Mouse (Mus musculus) midbrain, embryonic 11.5 days (tissue): ENCODE data around the gene Sptssa. TPM values are rescaled to one million over a fixed set of nuclear protein-coding genes. Genes with fewer than 3 reads are reported as not detected.
A peak's percentile ranks its signal among the peaks of the same experiment; 100 is the strongest.

ENCODE experiments used
- ATAC-seq: fragments of 200-750 bp; cut with Nextera tagmentation; 2 replicates; pipeline ENCODE4 v1.8.0; 2017; ENCODE audit warnings: moderate TSS enrichment, moderate library complexity; ENCODE audit not compliant: low FRiP score
- DNase-seq: peaks from one replicate; pipeline ENCODE4 v3.0.0; 2015; ENCODE audit warnings: low spot score; ENCODE audit errors: missing footprints
- H3K27ac ChIP-seq: fragments of 300-500 bp; sonication (generic); 2 replicates; pipeline ENCODE4 v1.5.1; 2014; ENCODE audit warnings: low read depth, low read length
- H3K27me3 ChIP-seq: fragments of 300-500 bp; sonication (generic); 2 replicates; pipeline ENCODE4 v1.6.1; 2014; ENCODE audit warnings: mild to moderate bottlenecking, low read length, moderate library complexity, mixed read lengths; ENCODE audit not compliant: control insufficient read depth, insufficient read depth
- H3K36me3 ChIP-seq: fragments of 300-500 bp; sonication (generic); 2 replicates; pipeline ENCODE4 v1.6.1; 2014; ENCODE audit warnings: mild to moderate bottlenecking, low read length, moderate library complexity, mixed read lengths; ENCODE audit not compliant: control insufficient read depth, insufficient read depth
- H3K4me1 ChIP-seq: fragments of 300-500 bp; sonication (generic); 2 replicates; pipeline ENCODE4 v1.6.1; 2014; ENCODE audit warnings: low read length; ENCODE audit not compliant: control insufficient read depth, insufficient read depth
- H3K4me2 ChIP-seq: fragments of 300-500 bp; sonication (generic); 2 replicates; pipeline ENCODE4 v1.6.1; 2014; ENCODE audit warnings: mild to moderate bottlenecking, moderate library complexity
- H3K4me3 ChIP-seq: fragments of 300-500 bp; sonication (generic); 2 replicates; pipeline ENCODE4 v1.5.1; 2014; ENCODE audit warnings: low read depth, low read length
- H3K9ac ChIP-seq: fragments of 300-500 bp; sonication (generic); 2 replicates; pipeline ENCODE4 v1.6.1; 2014; ENCODE audit warnings: low read length
- H3K9me3 ChIP-seq: fragments of 300-500 bp; sonication (generic); 2 replicates; pipeline ENCODE4 v1.6.1; 2016; ENCODE audit warnings: low read length; ENCODE audit not compliant: control insufficient read depth
- WGBS: fragments of 180-500 bp; shearing (Covaris S2); extraction: QIAGEN DNeasy Blood & Tissue Kit; methylation state at CpG from one replicate; pipeline ENCODE4 v1.1.7; 2014; 5-methylcytosine and 5-hydroxymethylcytosine counted together
- polyA plus RNA-seq: library from polyadenylated mRNA; unstranded; fragments of >200 nt; fragmentation: Nextera tagmentation; extraction: Ambion mirVana; gene quantifications from 2 replicates; pipeline ENCODE4 v1.2.1, GENCODE M21; 2014

Sptssa gene
- polyA plus RNA-seq, 1 experiment from 2014 or later: 213 TPM

- H3K9ac ChIP-seq: no peak overlapping the region
- WGBS: 95% methylated on average over 5 of the region's 5 CpGs
- no peak overlapping the region for H3K27ac ChIP-seq
- no peak for DNase-seq
- no peak for ATAC-seq
- no peaks in the 10 kb centered on the region for H3K9me3 ChIP-seq
- H3K27me3 ChIP-seq: no peaks in the 10 kb centered on the region
- H3K4me3 ChIP-seq: no peak overlapping the region
- H3K4me1 ChIP-seq: peaks cover 11% of the 10 kb centered on the region
- H3K4me2 ChIP-seq: no peak overlapping the region
- H3K36me3 ChIP-seq: no peaks in the 10 kb centered on the region
Observed at GRCm38 (mm10) chr12:54657951-54658350, 1.6 kb upstream of the Sptssa start.

- WGBS: 68% methylated on average over 2 of the region's 2 CpGs
- ATAC-seq: no peak
- Histone ChIP-seq H3K27me3 (no peaks in the 10 kb centered on the region), H3K4me1 (peaks cover 11% of the 10 kb centered on the region), H3K4me3 (no peak overlapping the region), H3K4me2 (peak overlapping the region; percentile 45; the same call in 1 of the 2 replicates), H3K9me3 (no peaks in the 10 kb centered on the region), H3K36me3 (no peaks in the 10 kb centered on the region), H3K27ac (no peak overlapping the region), H3K9ac (peak overlapping the region; percentile 85; the same call in 1 of the 2 replicates)
- DNase-seq: no peak
Observed at GRCm38 (mm10) chr12:54657226-54657625, 853 bp upstream of the Sptssa start.

- Histone ChIP-seq H3K4me1 (peaks cover 11% of the 10 kb centered on the region), H3K36me3 (no peaks in the 10 kb centered on the region), H3K4me2 (peak overlapping the region; percentile 45), H3K27me3 (no peaks in the 10 kb centered on the region), H3K9me3 (no peaks in the 10 kb centered on the region), H3K4me3 (peak overlapping the region; percentile 77), H3K9ac (peak overlapping the region; percentile 85), H3K27ac (peak overlapping the region; percentile 56)
- DNase-seq (no peak), ATAC-seq (no peak)
- WGBS: under 1% methylated on average over 22 of the region's 22 CpGs
Observed at GRCm38 (mm10) chr12:54656039-54656395, 356 bp downstream of the Sptssa start.

GRCm38 (mm10) chr12:54655292-54656038 is 908 bp downstream of the Sptssa start:
- Histone ChIP-seq H3K27me3 (no peaks in the 10 kb centered on the region), H3K36me3 (no peaks in the 10 kb centered on the region), H3K4me1 (peaks cover 11% of the 10 kb centered on the region), H3K4me3 (peak overlapping the region; percentile 77), H3K4me2 (peak overlapping the region; percentile 45), H3K27ac (peak overlapping the region; percentile 56; the same call in 1 of the 2 replicates), H3K9ac (peak overlapping the region; percentile 85), H3K9me3 (no peaks in the 10 kb centered on the region)
- no peak for ATAC-seq
- peak; percentile 90 for DNase-seq
- WGBS: 33% methylated on average over 16 of the region's 16 CpGs

- H3K4me3 ChIP-seq: no peak overlapping the region
- no peaks in the 10 kb centered on the region for H3K9me3 ChIP-seq
- H3K27me3 ChIP-seq: no peaks in the 10 kb centered on the region
- ATAC-seq (no peak), DNase-seq (no peak)
- 88% methylated on average over 1 of the region's 1 CpGs for WGBS
- H3K36me3 ChIP-seq: no peaks in the 10 kb centered on the region
- H3K9ac ChIP-seq: no peak overlapping the region
- no peak overlapping the region for H3K27ac ChIP-seq
- H3K4me2 ChIP-seq: peak overlapping the region; percentile 45
- peaks cover 11% of the 10 kb centered on the region for H3K4me1 ChIP-seq
Observed at GRCm38 (mm10) chr12:54654741-54655140, 1.6 kb downstream of the Sptssa start.

GRCm38 (mm10) chr12:54654141-54654540 is 2.2 kb downstream of the Sptssa start:
- Histone ChIP-seq H3K4me3 (no peak overlapping the region), H3K9ac (no peak overlapping the region), H3K9me3 (no peaks in the 10 kb centered on the region), H3K4me1 (peaks cover 11% of the 10 kb centered on the region), H3K36me3 (no peaks in the 10 kb centered on the region), H3K27ac (no peak overlapping the region), H3K27me3 (no peaks in the 10 kb centered on the region), H3K4me2 (no peak overlapping the region)
- ATAC-seq: no peak
- DNase-seq: no peak
- 98% methylated on average over 4 of the region's 4 CpGs for WGBS

GRCm38 (mm10) chr12:54652346-54652745 is 4.0 kb downstream of the Sptssa start:
- no peak for DNase-seq
- 87% methylated on average over 12 of the region's 12 CpGs for WGBS
- ATAC-seq: no peak
- H3K4me3 ChIP-seq: no peak overlapping the region
- no peak overlapping the region for H3K9ac ChIP-seq
- H3K4me1 ChIP-seq: peaks cover 11% of the 10 kb centered on the region
- no peak overlapping the region for H3K27ac ChIP-seq
- H3K9me3 ChIP-seq: no peaks in the 10 kb centered on the region
- no peak overlapping the region for H3K4me2 ChIP-seq
- no peaks in the 10 kb centered on the region for H3K27me3 ChIP-seq
- H3K36me3 ChIP-seq: no peaks in the 10 kb centered on the region

- peaks cover 9% of the 10 kb centered on the region for H3K4me1 ChIP-seq
- no peaks in the 10 kb centered on the region for H3K36me3 ChIP-seq
- H3K4me2 ChIP-seq: no peak overlapping the region
- H3K4me3 ChIP-seq: no peak overlapping the region
- no peaks in the 10 kb centered on the region for H3K9me3 ChIP-seq
- no peak overlapping the region for H3K27ac ChIP-seq
- H3K27me3 ChIP-seq: no peaks in the 10 kb centered on the region
- WGBS: 84% methylated on average over 8 of the region's 8 CpGs
- ATAC-seq: no peak
- DNase-seq: no peak
- H3K9ac ChIP-seq: no peak overlapping the region
Observed at GRCm38 (mm10) chr12:54651820-54652219, 4.6 kb downstream of the Sptssa start.

GRCm38 (mm10) chr12:54651158-54651557 is 5.2 kb downstream of the Sptssa start:
- DNase-seq: no peak
- H3K27me3 ChIP-seq: no peaks in the 10 kb centered on the region
- no peak overlapping the region for H3K4me2 ChIP-seq
- peaks cover 8% of the 10 kb centered on the region for H3K4me1 ChIP-seq
- no peaks in the 10 kb centered on the region for H3K9me3 ChIP-seq
- H3K4me3 ChIP-seq: no peak overlapping the region
- H3K36me3 ChIP-seq: no peaks in the 10 kb centered on the region
- H3K27ac ChIP-seq: no peak overlapping the region
- no peak for ATAC-seq
- H3K9ac ChIP-seq: no peak overlapping the region
- 67% methylated on average over 1 of the region's 1 CpGs for WGBS
